Mouse (Mus musculus) liver, adult 2 months (tissue): ENCODE measurements around the gene Gm28635. TPM values are rescaled to one million over a fixed set of nuclear protein-coding genes. Genes with fewer than 3 reads are reported as not detected.

ENCODE experiments used
- DNase-seq: peaks from one replicate; pipeline ENCODE4 v3.0.0-alpha.2; 2011; ENCODE audit warnings: low read depth, low spot score; ENCODE audit errors: extremely low read depth
- H3K27ac ChIP-seq: fragments of 200-500 bp; replicated peaks from 2 replicates; pipeline ENCODE4 v1.5.1; 2012; ENCODE audit warnings: low read depth, mild to moderate bottlenecking, control low read depth, inconsistent platforms, low read length; ENCODE audit not compliant: insufficient read depth
- H3K27me3 ChIP-seq: fragments of 200-500 bp; 2 replicates; pipeline ENCODE4 v1.6.1; 2012; ENCODE audit warnings: mild to moderate bottlenecking, moderate library complexity, low read length, inconsistent platforms; ENCODE audit not compliant: control insufficient read depth, insufficient read depth
- H3K36me3 ChIP-seq: fragments of 200-500 bp; 2 replicates; pipeline ENCODE4 v1.6.1; 2012; ENCODE audit warnings: low read length, inconsistent platforms; ENCODE audit not compliant: control insufficient read depth, insufficient read depth
- H3K4me1 ChIP-seq: fragments of 200-500 bp; 2 replicates; pipeline ENCODE4 v1.6.1; 2011; ENCODE audit warnings: low read length; ENCODE audit not compliant: control insufficient read depth, insufficient read depth
- H3K4me3 ChIP-seq: fragments of 200-500 bp; 2 replicates; pipeline ENCODE4 v1.5.1; 2011; ENCODE audit warnings: low read depth, mild to moderate bottlenecking, control low read depth, low read length, moderate library complexity; ENCODE audit not compliant: insufficient read depth
- H3K79me2 ChIP-seq: fragments of 200-500 bp; 2 replicates; pipeline ENCODE4 v1.6.1; 2012; ENCODE audit warnings: inconsistent platforms, mild to moderate bottlenecking, low read length, moderate library complexity; ENCODE audit not compliant: control insufficient read depth, insufficient read depth
- H3K9ac ChIP-seq: fragments of 200-500 bp; 2 replicates; pipeline ENCODE4 v1.6.1; 2012; ENCODE audit warnings: low read depth, mild to moderate bottlenecking, control low read depth, inconsistent platforms, low read length
- CTCF ChIP-seq: fragments of 200-500 bp; IDR thresholded peaks from 2 replicates; pipeline ENCODE4 v1.5.1; 2011; ENCODE audit warnings: low read depth, low read length, control low read depth
- POLR2A ChIP-seq: fragments of 200-500 bp; IDR thresholded peaks from 2 replicates; pipeline ENCODE4 v1.6.1; 2011; ENCODE audit warnings: low read length, control low read depth; ENCODE audit not compliant: insufficient read depth; ENCODE audit errors: extremely low read depth
- WGBS: fragments of 180-500 bp; shearing (Covaris S2); methylation state at CpG from one replicate; pipeline ENCODE4 v1.1.7; 2018; 5-methylcytosine and 5-hydroxymethylcytosine counted together
- polyA plus RNA-seq: library from polyadenylated mRNA; depleted of rRNA; stranded (reverse); fragments of >200 nt; gene quantifications from 2 replicates; pipeline ENCODE4 v1.2.3, GENCODE M21; 2012
- total RNA-seq: library from RNA; depleted of rRNA; stranded (reverse); fragments of >200 nt; gene quantifications from 2 replicates; pipeline ENCODE4 v1.2.3, GENCODE M21; 2014

The Gm28635 gene
- total and polyA plus RNA-seq, 2 experiments: not detected

DNA sequence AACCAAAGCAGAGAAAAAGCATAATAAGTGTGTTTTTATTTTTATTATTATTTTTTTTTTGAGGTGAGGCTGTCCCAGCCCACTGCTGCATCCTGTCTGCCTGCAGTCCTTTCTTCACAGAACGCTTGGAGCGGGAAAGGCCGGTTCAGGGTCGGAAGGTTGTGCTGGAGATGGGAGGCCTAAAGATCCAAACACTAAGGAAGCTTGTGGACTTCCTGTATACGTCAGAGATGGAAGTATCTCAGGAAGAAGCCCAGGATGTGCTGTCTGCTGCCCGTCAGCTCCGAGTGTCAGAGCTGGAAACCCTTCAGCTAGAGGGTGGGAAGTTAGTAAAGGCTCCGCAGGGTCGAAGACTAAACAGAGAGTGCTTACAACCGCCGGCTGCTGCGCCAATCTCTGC lies 11.8 kb downstream of the Gm28635 start:
- no peak for DNase-seq
- Histone ChIP-seq H3K36me3 (no peaks in the 10 kb centered on the region), H3K27me3 (no peaks in the 10 kb centered on the region), H3K4me1 (peaks cover 7% of the 10 kb centered on the region; the same call in 1 of the 2 replicates), H3K27ac (peak overlapping the region; percentile 46), H3K4me3 (no peak overlapping the region), H3K79me2 (no peaks in the 10 kb centered on the region), H3K9ac (no peak overlapping the region)
- WGBS: 73% methylated on average over 12 of the region's 12 CpGs
- TF ChIP-seq CTCF: no peak
- no peak for TF ChIP-seq POLR2A

DNA sequence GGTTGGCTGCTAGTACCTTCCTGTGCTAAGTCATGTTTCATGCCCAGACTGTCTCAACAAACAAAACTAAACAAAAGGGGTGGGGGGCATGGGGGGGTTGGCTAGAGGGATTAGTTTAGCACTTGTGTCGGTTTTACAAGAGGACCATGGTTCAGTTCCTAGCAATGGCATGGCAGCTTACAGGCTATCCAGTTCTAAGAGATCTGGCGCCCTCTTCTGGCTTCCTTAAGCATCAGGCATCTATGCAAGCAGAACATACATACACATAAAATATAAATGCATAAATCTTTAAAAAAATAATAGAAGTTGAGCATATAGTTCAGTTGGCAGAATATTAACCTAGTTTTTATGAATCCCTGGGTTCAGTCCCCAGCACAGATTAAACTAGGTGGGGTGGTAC lies 15.0 kb downstream of the Gm28635 start:
- Histone ChIP-seq H3K27me3 (no peaks in the 10 kb centered on the region), H3K27ac (no peak overlapping the region), H3K4me3 (no peak overlapping the region), H3K9ac (no peak overlapping the region), H3K79me2 (peaks cover 3% of the 10 kb centered on the region; the same call in 1 of the 2 replicates), H3K4me1 (peaks cover 5% of the 10 kb centered on the region; the same call in 1 of the 2 replicates), H3K36me3 (no peaks in the 10 kb centered on the region)
- WGBS: 38% methylated on average over 2 of the region's 2 CpGs
- TF ChIP-seq CTCF: peak; percentile 47
- TF ChIP-seq POLR2A: no peak
- DNase-seq: peak; percentile 67

DNA sequence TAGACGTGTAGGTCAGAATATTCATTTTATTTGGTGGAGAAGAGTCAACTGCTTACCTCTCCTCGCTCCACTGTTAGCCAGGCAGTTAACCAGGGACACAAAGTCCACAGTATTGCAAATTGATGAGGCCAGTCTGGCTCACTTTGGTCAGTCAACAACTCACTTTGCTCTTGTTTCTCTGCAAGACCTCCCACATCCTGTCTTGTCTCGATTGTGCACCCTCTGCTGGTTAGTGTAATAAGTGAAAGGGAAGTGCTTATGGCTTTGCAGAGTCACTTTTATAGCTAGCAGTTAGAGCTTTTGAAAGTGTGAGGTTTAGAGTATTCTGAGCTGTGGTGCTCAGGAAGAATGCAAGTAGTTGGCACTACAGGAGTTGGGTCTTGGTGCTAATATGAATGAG lies 17.6 kb downstream of the Gm28635 start:
- peaks cover 3% of the 10 kb centered on the region; the same call in 1 of the 2 replicates for H3K79me2 ChIP-seq
- no peaks in the 10 kb centered on the region for H3K36me3 ChIP-seq
- no peaks in the 10 kb centered on the region for H3K27me3 ChIP-seq
- H3K4me3 ChIP-seq: peak overlapping the region; percentile 41
- peak overlapping the region; percentile 79 for H3K9ac ChIP-seq
- peaks cover 3% of the 10 kb centered on the region; the same call in 1 of the 2 replicates for H3K4me1 ChIP-seq
- peak overlapping the region; percentile 88 for H3K27ac ChIP-seq
- DNase-seq: peak; percentile 98
- 0 out of 2 replicates have a peak, but pooled peaks have one; percentile 6 for TF ChIP-seq POLR2A
- peak; percentile 51 for TF ChIP-seq CTCF
- 14% methylated on average over 3 of the region's 3 CpGs for WGBS

GRCm38 (mm10) chr2:84658806-84659205 lies 19.0 kb downstream of the Gm28635 start, which contains the start of gene Btbd18:
TSS of gene Btbd18 (plus strand) at chr2:84659079.
- TF ChIP-seq POLR2A (no peak), CTCF (no peak)
- whole genome bisulfite sequencing: 96% methylated on average over 32 of the region's 32 CpGs

GRCm38 (mm10) chr2:84655864-84656263 lies 22.0 kb downstream of the Gm28635 start:
- no peak overlapping the region for H3K4me3 ChIP-seq
- no peak for DNase-seq
- H3K27ac ChIP-seq: no peak overlapping the region
- WGBS: 77% methylated on average over 1 of the region's 1 CpGs
- peaks cover 3% of the 10 kb centered on the region; the same call in 1 of the 2 replicates for H3K4me1 ChIP-seq
- peaks cover 3% of the 10 kb centered on the region; the same call in 1 of the 2 replicates for H3K79me2 ChIP-seq
- no peak for TF ChIP-seq CTCF
- TF ChIP-seq POLR2A: no peak
- no peaks in the 10 kb centered on the region for H3K36me3 ChIP-seq
- no peaks in the 10 kb centered on the region for H3K27me3 ChIP-seq
- no peak overlapping the region for H3K9ac ChIP-seq

More at GRCm38 (mm10) chr2:84658806-84659205, 19.0 kb downstream of the Gm28635 start, which contains the start of gene Btbd18:
- peaks cover 3% of the 10 kb centered on the region; the same call in 1 of the 2 replicates for H3K4me1 ChIP-seq
- no peaks in the 10 kb centered on the region for H3K27me3 ChIP-seq
- peaks cover 3% of the 10 kb centered on the region; the same call in 1 of the 2 replicates for H3K79me2 ChIP-seq
- H3K9ac ChIP-seq: no peak within 1 kb of the TSS
- DNase-seq: no peak
- H3K4me3 ChIP-seq: peak within 1 kb of the TSS; percentile 41; the same call in 1 of the 2 replicates
- H3K36me3 ChIP-seq: no peaks in the 10 kb centered on the region
- H3K27ac ChIP-seq: peak within 1 kb of the TSS; percentile 88

- H3K4me3 ChIP-seq: no peak overlapping the region
- no peak overlapping the region for H3K27ac ChIP-seq
- peaks cover 1% of the 10 kb centered on the region for H3K4me1 ChIP-seq
- H3K36me3 ChIP-seq: no peaks in the 10 kb centered on the region
- DNase-seq: no peak
- no peak overlapping the region for H3K9ac ChIP-seq
- no peaks in the 10 kb centered on the region for H3K27me3 ChIP-seq
- H3K79me2 ChIP-seq: peaks cover 2% of the 10 kb centered on the region; the same call in 1 of the 2 replicates
- TF ChIP-seq POLR2A: no peak
- no peak for TF ChIP-seq CTCF
Measured at GRCm38 (mm10) chr2:84653354-84653753, 24.5 kb downstream of the Gm28635 start.
